Mouse (Mus musculus): Measurements from ENCODE around the gene Ttbk1.

The Ttbk1 gene

DNA sequence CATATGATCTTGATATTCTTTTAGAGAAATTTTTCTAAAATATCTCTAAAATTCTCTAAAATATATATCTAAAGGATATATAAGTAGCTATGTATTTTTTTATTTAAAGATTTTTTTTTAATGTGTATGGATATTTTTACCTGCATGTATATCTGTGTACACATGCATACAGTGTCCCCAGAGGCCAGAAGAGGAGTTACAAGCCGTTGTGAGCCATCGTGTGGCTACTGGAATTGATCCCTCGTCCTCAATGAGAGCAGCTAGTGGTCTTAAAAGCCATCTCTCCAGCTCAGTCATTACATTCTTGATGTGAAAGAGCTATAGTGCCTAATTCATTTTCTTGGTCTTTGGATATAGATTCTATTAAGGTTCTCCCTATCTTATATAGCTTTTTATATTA lies 79.0 kb downstream of the Ttbk1 start:
- DNase-seq, result peak; percentile 46

DNA sequence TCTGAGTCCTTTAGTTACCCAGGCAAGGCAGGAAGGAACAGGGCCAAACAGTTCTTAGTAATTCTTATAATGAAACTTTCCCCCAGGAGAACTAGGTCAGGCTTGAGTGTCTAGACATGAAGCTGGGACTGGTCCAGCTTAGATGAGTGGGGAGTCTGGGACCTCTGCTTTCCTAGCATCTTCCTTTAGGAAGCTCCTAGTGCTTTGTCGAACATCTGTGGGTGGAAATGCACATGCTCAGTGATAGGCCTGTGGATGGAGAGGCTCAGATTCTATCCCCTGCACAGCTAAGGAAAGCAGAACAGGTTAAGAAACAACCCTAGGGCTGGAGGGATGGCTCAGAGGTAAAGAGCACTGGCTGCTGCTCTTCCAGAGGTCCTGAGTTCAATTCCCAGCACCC lies 92.8 kb downstream of the Ttbk1 start:
- DNase-seq, result no peak

DNA sequence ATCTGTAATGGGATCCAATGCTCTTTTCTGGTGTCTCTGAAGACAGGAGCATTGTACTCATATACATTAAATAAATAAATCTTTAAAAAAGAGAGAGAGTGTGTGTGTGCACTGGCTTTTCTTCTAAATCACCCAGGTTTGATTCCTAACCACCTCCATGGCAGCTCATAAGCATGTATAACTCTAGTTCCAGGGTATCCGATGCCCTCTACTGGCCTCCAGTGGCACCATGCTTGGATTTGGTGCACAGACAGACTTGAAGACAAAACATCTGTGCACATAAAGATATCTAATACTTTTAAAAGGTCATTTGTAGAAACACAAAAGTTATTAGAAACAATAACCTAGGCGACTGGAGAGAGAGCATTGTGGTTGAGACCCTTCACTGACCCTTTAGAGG lies 94.5 kb downstream of the Ttbk1 start:
- DNase-seq, result peak; percentile 59

Measured in retina, postnatal 1 day (tissue).